Mouse (Mus musculus) small intestine, adult 2 months (tissue): ENCODE results near the gene Olfr463.

Experiments
- CTCF ChIP-seq: fragments of 200-500 bp; IDR thresholded peaks from 2 replicates; pipeline ENCODE4 v1.5.1; 2012; ENCODE audit warnings: low read depth, mild to moderate bottlenecking, control low read depth, inconsistent platforms, low read length, moderate library complexity, mixed read lengths; ENCODE audit not compliant: insufficient replicate concordance, insufficient read length; ENCODE audit errors: extremely low read depth
- POLR2A ChIP-seq: fragments of 200-500 bp; IDR thresholded peaks from 2 replicates; pipeline ENCODE4 v1.6.1; 2012; ENCODE audit warnings: low read depth, mild to moderate bottlenecking, control low read depth, inconsistent platforms, low read length, moderate library complexity

- no peak for TF ChIP-seq CTCF
- TF ChIP-seq POLR2A, result no peak
These were observed 49.3 kb downstream of the Olfr463 start for GRCm38 (mm10) chr11:87847884-87848283.
